Mouse (Mus musculus) left cerebral cortex, postnatal 14 days (tissue): ENCODE measurements at regions not wholly inside any gene's neighbourhood (a gene's known extent, or its start where the extent isn't known, plus 50 kb on each side); places are given as distances from the start of the nearest gene placed in this dataset.
"Not testable (repeated sequence)": the region's sequence is repeated elsewhere in the genome, so short reads cannot be mapped to it uniquely, and the experiment has no call there.

Experiments used
- DNase-seq, 2 experiments: peaks; one replicate each; pipeline ENCODE4 v3.0.0; 2021 to 2022; ENCODE audit warnings: low spot score in 2 of 2, mixed read lengths in 1 of 2
- intact Hi-C: fragments of 180-260 bp; cut with DNase I; formaldehyde crosslinking; loops from one replicate; pipeline ENCODE4 v1.15.1; 2025

- intact Hi-C loops: no loop called here
- DNase-seq: peak in 1 of 2 experiments; percentile 17
These were observed 191.1 kb downstream of the Fam43a start for GRCm38 (mm10) chr16:30790551-30791001.

- intact Hi-C loops: no loop called here
- no peak for DNase-seq
These were observed 191.7 kb downstream of the Fam43a start for GRCm38 (mm10) chr16:30791048-30791855.

GRCm38 (mm10) chr16:30792738-30793377 lies 193.3 kb downstream of the Fam43a start:
- intact Hi-C loops: no loop called here
- DNase-seq: no peak

- intact Hi-C loops: no loop called here
- DNase-seq: no peak
These were observed 193.8 kb downstream of the Fam43a start for GRCm38 (mm10) chr16:30793378-30793753.

- DNase-seq: no peak
- intact Hi-C loops: no loop called here
These were observed 194.3 kb downstream of the Fam43a start for GRCm38 (mm10) chr16:30793856-30794255.

- no peak for DNase-seq
- intact Hi-C loops: no loop called here
These were observed 196.0 kb downstream of the Fam43a start for GRCm38 (mm10) chr16:30795501-30795904.

GRCm38 (mm10) chr16:30796103-30796502 lies 196.6 kb downstream of the Fam43a start:
- intact Hi-C loops: no loop called here
- DNase-seq: no peak

GRCm38 (mm10) chr16:30797006-30797405 lies 197.5 kb downstream of the Fam43a start:
- intact Hi-C loops: no loop called here
- no peak for DNase-seq

- intact Hi-C loops: no loop called here
- peak in 1 of 2 experiments; percentile 20 for DNase-seq
These were observed 198.5 kb downstream of the Fam43a start for GRCm38 (mm10) chr16:30797973-30798471.

- no peak for DNase-seq
- intact Hi-C loops: no loop called here
These were observed 199.0 kb downstream of the Fam43a start for GRCm38 (mm10) chr16:30798536-30798935.

GRCm38 (mm10) chr16:30799699-30800483 lies 200.4 kb downstream of the Fam43a start:
- intact Hi-C loops: no loop called here
- no peak for DNase-seq

GRCm38 (mm10) chr16:30804018-30804417 lies 204.5 kb downstream of the Fam43a start:
- no peak for DNase-seq
- intact Hi-C loops: no loop called here

- DNase-seq, intact Hi-C loops: not testable (repeated sequence)
These were observed 206.7 kb downstream of the Fam43a start for GRCm38 (mm10) chr16:30806206-30806605.

- DNase-seq: no peak
- intact Hi-C loops: no loop called here
These were observed 219.1 kb downstream of the Fam43a start for GRCm38 (mm10) chr16:30818541-30819120.

- no peak for DNase-seq
- intact Hi-C loops: no loop called here
These were observed 219.8 kb downstream of the Fam43a start for GRCm38 (mm10) chr16:30819342-30819741.

- no peak for DNase-seq
- intact Hi-C loops: no loop called here
These were observed 220.7 kb downstream of the Fam43a start for GRCm38 (mm10) chr16:30820234-30820633.

- intact Hi-C loops: no loop called here
- no peak for DNase-seq
These were observed 221.2 kb downstream of the Fam43a start for GRCm38 (mm10) chr16:30820761-30821160.

GRCm38 (mm10) chr16:30821191-30821910 lies 221.8 kb downstream of the Fam43a start:
- intact Hi-C loops: no loop called here
- DNase-seq: peak; percentile 7 to 10
